Mouse (Mus musculus) heart, adult 2 months (tissue): ENCODE measurements around the gene Fam173a. TPM values are rescaled to one million over a fixed set of nuclear protein-coding genes. Genes with fewer than 3 reads are reported as not detected.

Experiments used
- DNase-seq, 2 experiments: peaks; one replicate each; pipeline ENCODE4 v3.0.0; 2021
- H3K27ac ChIP-seq: fragments of 200-600 bp; 2 replicates; pipeline ENCODE4 v1.8.1; 2022
- H3K27me3 ChIP-seq: fragments of 200-500 bp; 2 replicates; pipeline ENCODE4 v1.6.1; 2012; ENCODE audit warnings: mild to moderate bottlenecking, low read length, inconsistent platforms, mixed read lengths; ENCODE audit not compliant: control insufficient read depth, insufficient read depth
- H3K36me3 ChIP-seq: fragments of 200-500 bp; 2 replicates; pipeline ENCODE4 v1.6.1; 2012; ENCODE audit warnings: low read length, inconsistent platforms; ENCODE audit not compliant: control insufficient read depth, insufficient read depth
- H3K4me1 ChIP-seq: fragments of 200-500 bp; 2 replicates; pipeline ENCODE4 v1.6.1; 2011; ENCODE audit warnings: low read length; ENCODE audit not compliant: control insufficient read depth, insufficient read depth
- H3K4me3 ChIP-seq: fragments of 200-600 bp; 2 replicates; pipeline ENCODE4 v1.8.1; 2022
- H3K79me2 ChIP-seq: fragments of 200-500 bp; replicated peaks from 2 replicates; pipeline ENCODE4 v1.6.1; 2012; ENCODE audit warnings: mild to moderate bottlenecking, inconsistent platforms, low read length, moderate library complexity, mixed read lengths; ENCODE audit not compliant: control insufficient read depth, insufficient read depth
- H3K9ac ChIP-seq: fragments of 200-500 bp; 2 replicates; pipeline ENCODE4 v1.6.1; 2012; ENCODE audit warnings: low read depth, mild to moderate bottlenecking, control low read depth, inconsistent platforms, low read length, mixed read lengths
- CTCF ChIP-seq: fragments of 200-600 bp; IDR thresholded peaks from 2 replicates; pipeline ENCODE4 v1.8.1; 2022; ENCODE audit warnings: antibody characterized with exemption, mild to moderate bottlenecking, moderate library complexity
- EP300 ChIP-seq: fragments of 200-500 bp; IDR thresholded peaks from 2 replicates; pipeline ENCODE4 v1.6.1; 2011; ENCODE audit warnings: low read depth, low read length, control low read depth; ENCODE audit not compliant: insufficient read depth
- POLR2A ChIP-seq: fragments of 200-500 bp; IDR thresholded peaks from 2 replicates; pipeline ENCODE4 v1.6.1; 2011; ENCODE audit warnings: mild to moderate bottlenecking, low read depth, low read length, control low read depth; ENCODE audit not compliant: insufficient read depth
- WGBS: fragments of 180-500 bp; shearing (Covaris S2); methylation state at CpG from one replicate; pipeline ENCODE4 v1.1.7; 2018; 5-methylcytosine and 5-hydroxymethylcytosine counted together
- intact Hi-C: fragments of 180-260 bp; cut with DNase I; formaldehyde crosslinking; loops from one replicate; pipeline ENCODE4 v1.15.1; 2025
- polyA plus RNA-seq: library from polyadenylated mRNA; depleted of rRNA; stranded (reverse); fragments of >200 nt; gene quantifications from 2 replicates; pipeline ENCODE4 v1.2.3, GENCODE M21; 2012
- total RNA-seq, 2 experiments: library from RNA; stranded (reverse); gene quantifications; 2 replicates each; pipeline ENCODE4 v1.2.3; 2021

The Fam173a gene
- total and polyA plus RNA-seq, 3 experiments: 30.8 to 63.6 (median 38.3) TPM

DNA sequence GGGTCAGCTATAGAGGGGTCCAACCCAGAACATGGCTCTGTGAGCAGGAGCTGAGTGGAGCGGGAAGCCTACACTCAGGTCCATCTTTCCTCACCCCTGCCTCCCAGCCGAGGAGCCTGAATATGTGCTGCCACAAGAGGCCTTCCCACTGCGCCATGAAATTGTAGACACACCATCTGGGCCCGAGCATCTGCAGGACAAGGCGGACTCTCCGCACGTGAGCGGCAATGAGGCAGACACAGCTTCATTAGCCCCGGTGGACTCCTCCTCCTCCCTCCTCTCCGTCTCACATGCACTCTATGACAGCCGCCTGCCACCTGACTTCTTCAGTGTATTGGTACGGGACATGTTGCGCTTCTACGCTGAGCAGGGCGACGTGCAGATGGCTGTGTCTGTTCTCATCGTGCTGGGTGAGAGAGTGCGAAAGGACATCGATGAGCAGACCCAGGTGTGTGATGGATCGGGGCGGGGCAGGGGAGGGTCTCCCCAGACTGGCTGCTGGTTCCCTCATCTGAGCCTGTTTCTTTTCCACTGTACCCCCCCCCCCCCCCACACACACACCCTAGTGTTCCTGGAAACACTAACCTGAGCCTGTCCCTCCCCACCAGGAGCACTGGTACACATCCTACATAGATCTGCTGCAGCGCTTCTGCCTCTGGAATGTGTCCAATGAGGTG lies 35.0 kb upstream of the Fam173a start:
- H3K27ac ChIP-seq: no peak overlapping the region
- no peaks in the 10 kb centered on the region; the same call in 1 of the 2 replicates for H3K36me3 ChIP-seq
- H3K4me3 ChIP-seq: no peak overlapping the region
- H3K9ac ChIP-seq: no peak overlapping the region
- peaks cover 17% of the 10 kb centered on the region for H3K4me1 ChIP-seq
- DNase-seq: peak in 1 of 2 experiments; percentile 18
- H3K27me3 ChIP-seq: no peaks in the 10 kb centered on the region
- no peak for TF ChIP-seq EP300
- TF ChIP-seq CTCF: no peak
- TF ChIP-seq POLR2A: no peak
- H3K79me2 ChIP-seq: no peaks in the 10 kb centered on the region; the same call in 1 of the 2 replicates
- intact Hi-C loops: no loop called here
- 94% methylated on average over 22 of the region's 22 CpGs for WGBS

DNA sequence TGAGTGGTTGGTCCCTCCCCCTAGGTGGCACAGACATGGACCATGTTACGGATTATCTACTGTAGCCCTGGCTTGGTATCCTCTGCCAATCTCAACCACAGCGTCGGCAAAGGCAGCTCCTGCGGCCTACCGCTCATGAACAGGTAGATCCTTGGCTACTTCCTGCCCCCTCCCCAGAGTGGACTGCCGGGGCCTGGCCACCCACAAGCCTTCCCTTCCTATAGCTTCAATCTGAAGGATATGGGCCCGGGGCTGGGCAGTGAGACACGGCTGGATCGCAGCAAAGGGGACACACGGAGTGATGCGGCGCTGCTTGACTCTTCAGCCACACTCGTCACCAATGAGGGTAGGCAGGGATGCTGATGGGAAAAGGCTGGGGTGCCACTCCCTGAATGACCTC lies 34.3 kb upstream of the Fam173a start:
- H3K36me3 ChIP-seq: no peaks in the 10 kb centered on the region; the same call in 1 of the 2 replicates
- WGBS: 94% methylated on average over 13 of the region's 13 CpGs
- no peak for TF ChIP-seq CTCF
- no peak for TF ChIP-seq POLR2A
- TF ChIP-seq EP300: no peak
- intact Hi-C loops: no loop called here
- H3K79me2 ChIP-seq: no peaks in the 10 kb centered on the region; the same call in 1 of the 2 replicates
- H3K9ac ChIP-seq: no peak overlapping the region
- DNase-seq: no peak
- no peaks in the 10 kb centered on the region for H3K27me3 ChIP-seq
- no peak overlapping the region for H3K27ac ChIP-seq
- H3K4me3 ChIP-seq: no peak overlapping the region
- peaks cover 16% of the 10 kb centered on the region for H3K4me1 ChIP-seq

DNA sequence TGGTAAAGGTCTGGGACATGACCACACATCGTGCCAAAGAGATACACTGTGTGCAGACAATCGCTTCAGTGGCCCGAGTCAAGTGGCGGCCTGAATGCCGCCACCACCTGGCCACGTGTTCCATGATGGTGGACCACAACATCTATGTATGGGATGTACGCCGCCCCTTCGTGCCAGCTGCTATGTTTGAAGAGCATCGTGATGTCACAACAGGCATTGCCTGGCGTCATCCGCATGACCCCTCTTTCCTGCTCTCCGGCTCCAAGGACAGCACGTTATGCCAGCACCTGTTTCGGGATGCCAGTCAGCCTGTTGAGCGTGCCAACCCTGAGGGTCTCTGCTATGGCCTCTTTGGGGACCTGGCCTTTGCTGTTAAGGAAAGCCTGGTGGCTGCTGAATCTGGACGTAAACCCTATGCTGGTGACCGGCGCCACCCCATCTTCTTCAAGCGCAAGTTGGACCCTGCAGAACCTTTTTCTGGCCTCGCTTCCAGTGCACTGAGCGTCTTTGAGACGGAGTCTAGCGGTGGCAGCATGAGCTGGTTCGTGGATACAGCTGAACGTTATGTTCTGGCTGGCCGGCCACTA lies 33.4 kb upstream of the Fam173a start:
- Histone ChIP-seq H3K27me3 (no peaks in the 10 kb centered on the region), H3K4me3 (no peak overlapping the region), H3K9ac (no peak overlapping the region), H3K4me1 (peaks cover 8% of the 10 kb centered on the region), H3K79me2 (no peaks in the 10 kb centered on the region; the same call in 1 of the 2 replicates), H3K36me3 (no peaks in the 10 kb centered on the region), H3K27ac (no peak overlapping the region)
- TF ChIP-seq POLR2A (no peak), CTCF (no peak), EP300 (no peak)
- whole genome bisulfite sequencing: 93% methylated on average over 27 of the region's 27 CpGs
- DNase-seq: no peak
- intact Hi-C loops: no loop called here

GRCm38 (mm10) chr17:25825311-25825710 lies 32.6 kb upstream of the Fam173a start:
- no peak for DNase-seq
- no peaks in the 10 kb centered on the region for H3K36me3 ChIP-seq
- H3K27ac ChIP-seq: no peak overlapping the region
- no peak for TF ChIP-seq POLR2A
- no peak for TF ChIP-seq CTCF
- H3K4me3 ChIP-seq: no peak overlapping the region
- no peaks in the 10 kb centered on the region for H3K27me3 ChIP-seq
- no peaks in the 10 kb centered on the region for H3K79me2 ChIP-seq
- peaks cover 8% of the 10 kb centered on the region for H3K4me1 ChIP-seq
- 87% methylated on average over 6 of the region's 6 CpGs for WGBS
- no peak overlapping the region for H3K9ac ChIP-seq
- intact Hi-C loops: no loop called here

GRCm38 (mm10) chr17:25824362-25825142 lies 31.9 kb upstream of the Fam173a start:
- Histone ChIP-seq H3K27ac (no peak overlapping the region), H3K9ac (no peak overlapping the region), H3K79me2 (no peaks in the 10 kb centered on the region), H3K36me3 (no peaks in the 10 kb centered on the region), H3K4me3 (no peak overlapping the region; the same call in 1 of the 2 replicates), H3K27me3 (peaks cover 5% of the 10 kb centered on the region), H3K4me1 (peaks cover 8% of the 10 kb centered on the region)
- WGBS: 71% methylated on average over 17 of the region's 17 CpGs
- no peak for DNase-seq
- no peak for TF ChIP-seq POLR2A
- no peak for TF ChIP-seq EP300
- no peak for TF ChIP-seq CTCF
- intact Hi-C loops: no loop called here

- H3K27ac ChIP-seq: peak within 1 kb of the TSS; percentile 40
- H3K27me3 ChIP-seq: peaks cover 10% of the 10 kb centered on the region
- intact Hi-C loops: no loop called here
- H3K9ac ChIP-seq: peak within 1 kb of the TSS; percentile 82
- H3K4me3 ChIP-seq: peak within 1 kb of the TSS; percentile 56
- WGBS: under 1% methylated on average over 18 of the region's 18 CpGs
- H3K36me3 ChIP-seq: no peaks in the 10 kb centered on the region
- TF ChIP-seq EP300 (0 out of 2 replicates have a peak, but pooled peaks have one; percentile 38), POLR2A (peak; percentile 82), CTCF (no peak)
- no peaks in the 10 kb centered on the region for H3K79me2 ChIP-seq
- peak; percentile 79 to 81 for DNase-seq
- peaks cover 8% of the 10 kb centered on the region for H3K4me1 ChIP-seq
Measured at GRCm38 (mm10) chr17:25823452-25823851, 30.8 kb upstream of the Fam173a start, which contains the start of gene Wdr24. Gene Wdr24 (plus strand): TSS chr17:25823627.
